Mouse (Mus musculus): Measurements from ENCODE around the gene Tril. TPM values are rescaled to one million over a fixed set of nuclear protein-coding genes. Genes with fewer than 3 reads are reported as not detected.

The Tril gene
- total RNA-seq, 2 experiments from 2014 or later = 38.3 to 41.2 TPM

GRCm38 (mm10) chr6:53807185-53807584, 13.4 kb downstream of the Tril start:
- DNase-seq (ENCODE audit: extremely low spot score in 1 of 2, low spot score in 1 of 2) = no peak

- no peak for DNase-seq (ENCODE audit: extremely low spot score in 1 of 2, low spot score in 1 of 2)
Measured at GRCm38 (mm10) chr6:53806591-53807023, 14.0 kb downstream of the Tril start.

- no peak for DNase-seq (ENCODE audit: extremely low spot score in 1 of 2, low spot score in 1 of 2)
Measured at GRCm38 (mm10) chr6:53806021-53806420, 14.6 kb downstream of the Tril start.

- DNase-seq (ENCODE audit: extremely low spot score in 1 of 2, low spot score in 1 of 2) = no peak
Measured at GRCm38 (mm10) chr6:53804145-53804544, 16.5 kb downstream of the Tril start.

GRCm38 (mm10) chr6:53803551-53803950, 17.1 kb downstream of the Tril start:
- DNase-seq (ENCODE audit: extremely low spot score in 1 of 2, low spot score in 1 of 2) = no peak

- no peak for DNase-seq (ENCODE audit: extremely low spot score in 1 of 2, low spot score in 1 of 2)
Measured at GRCm38 (mm10) chr6:53801893-53802286, 18.7 kb downstream of the Tril start.

GRCm38 (mm10) chr6:53801269-53801892, 19.2 kb downstream of the Tril start:
- no peak for DNase-seq (ENCODE audit: extremely low spot score in 1 of 2, low spot score in 1 of 2)

- no peak for DNase-seq (ENCODE audit: extremely low spot score in 1 of 2, low spot score in 1 of 2)
Measured at GRCm38 (mm10) chr6:53798865-53799264, 21.8 kb downstream of the Tril start.

- DNase-seq (ENCODE audit: extremely low spot score in 1 of 2, low spot score in 1 of 2) = no peak
Measured at GRCm38 (mm10) chr6:53796835-53797234, 23.8 kb downstream of the Tril start.

- peak in 1 of 2 experiments; percentile 9 for DNase-seq (ENCODE audit: extremely low spot score in 1 of 2, low spot score in 1 of 2)
Measured at GRCm38 (mm10) chr6:53795788-53796187, 24.8 kb downstream of the Tril start.

- DNase-seq (ENCODE audit: extremely low spot score in 1 of 2, low spot score in 1 of 2) = no peak
Measured at GRCm38 (mm10) chr6:53795078-53795477, 25.6 kb downstream of the Tril start.

- peak; percentile 68 to 87 for DNase-seq (ENCODE audit: extremely low spot score in 1 of 2, low spot score in 1 of 2)
Measured at GRCm38 (mm10) chr6:53794323-53794971, 26.2 kb downstream of the Tril start.

- DNase-seq (ENCODE audit: extremely low spot score in 1 of 2, low spot score in 1 of 2) = peak; percentile 40 to 79
Measured at GRCm38 (mm10) chr6:53782880-53783539, 37.6 kb downstream of the Tril start.

- DNase-seq (ENCODE audit: extremely low spot score in 1 of 2, low spot score in 1 of 2) = no peak
Measured at GRCm38 (mm10) chr6:53782273-53782672, 38.4 kb downstream of the Tril start.

- peak; percentile 21 to 69 for DNase-seq (ENCODE audit: extremely low spot score in 1 of 2, low spot score in 1 of 2)
Measured at GRCm38 (mm10) chr6:53781171-53781570, 39.5 kb downstream of the Tril start.

- DNase-seq (ENCODE audit: extremely low spot score in 1 of 2, low spot score in 1 of 2) = no peak
Measured at GRCm38 (mm10) chr6:53780008-53780407, 40.6 kb downstream of the Tril start.

- no peak for DNase-seq (ENCODE audit: extremely low spot score in 1 of 2, low spot score in 1 of 2)
Measured at GRCm38 (mm10) chr6:53779526-53779925, 41.1 kb downstream of the Tril start.

- no peak for DNase-seq (ENCODE audit: extremely low spot score in 1 of 2, low spot score in 1 of 2)
Measured at GRCm38 (mm10) chr6:53778424-53778955, 42.1 kb downstream of the Tril start.

GRCm38 (mm10) chr6:53768275-53768674, 52.4 kb downstream of the Tril start:
- DNase-seq (ENCODE audit: extremely low spot score in 1 of 2, low spot score in 1 of 2) = no peak

- DNase-seq (ENCODE audit: extremely low spot score in 1 of 2, low spot score in 1 of 2) = no peak
Measured at GRCm38 (mm10) chr6:53766243-53766915, 54.3 kb downstream of the Tril start.

- no peak for DNase-seq (ENCODE audit: extremely low spot score in 1 of 2, low spot score in 1 of 2)
Measured at GRCm38 (mm10) chr6:53765731-53766130, 54.9 kb downstream of the Tril start.

All from layer of hippocampus, postnatal 25 days (tissue).